Mouse (Mus musculus) c-Kit-negative CD71-positive TER-119-positive erythroid progenitor cells, embryonic 14.5 days (primary cell): ENCODE measurements around the gene Tlr6.

Source experiments
- DNase-seq: peaks from one replicate; pipeline ENCODE4 v3.0.0-alpha.2; 2013; ENCODE audit warnings: low read depth, low spot score

Tlr6 gene

GRCm38 (mm10) chr5:64932215-64932614 is 27.7 kb downstream of the Tlr6 start:
- DNase-seq: no peak

- DNase-seq: no peak
Observed at GRCm38 (mm10) chr5:64922891-64923381, 37.0 kb downstream of the Tlr6 start.

GRCm38 (mm10) chr5:64918616-64919597 is 41.0 kb downstream of the Tlr6 start:
- no peak for DNase-seq

- DNase-seq: no peak
Observed at GRCm38 (mm10) chr5:64917721-64918120, 42.2 kb downstream of the Tlr6 start.

- DNase-seq: no peak
Observed at GRCm38 (mm10) chr5:64917161-64917560, 42.7 kb downstream of the Tlr6 start.

- DNase-seq: no peak
Observed at GRCm38 (mm10) chr5:64908585-64909284, 51.2 kb downstream of the Tlr6 start.

GRCm38 (mm10) chr5:64907906-64908305 is 52.0 kb downstream of the Tlr6 start:
- DNase-seq: no peak

- no peak for DNase-seq
Observed at GRCm38 (mm10) chr5:64905516-64906271, 54.2 kb downstream of the Tlr6 start.
